Mouse (Mus musculus) CH12.LX (cell line): Measurements from ENCODE around the gene Zyg11a. TPM values are rescaled to one million over a fixed set of nuclear protein-coding genes. Genes with fewer than 3 reads are reported as not detected.

Experiments used
- DNase-seq: peaks from one replicate; pipeline ENCODE4 v3.0.0-alpha.2; 2013; ENCODE audit errors: extremely low read depth
- H3K27ac ChIP-seq: 2 replicates; pipeline ENCODE4 v1.5.1; 2012; ENCODE audit warnings: low read depth, mild to moderate bottlenecking, control low read depth, moderate library complexity; ENCODE audit not compliant: insufficient read depth
- H3K27me3 ChIP-seq: replicated peaks from 2 replicates; pipeline ENCODE3; 2012; ENCODE audit warnings: inconsistent platforms
- H3K36me3 ChIP-seq, 2 experiments: replicated peaks in 1 of 2; 2 replicates each; pipeline versions ENCODE3 to v1.6.1; 2012; ENCODE audit warnings: inconsistent platforms in 1 of 2, low read length in 1 of 2, mild to moderate bottlenecking in 1 of 2, mixed read lengths in 1 of 2, moderate library complexity in 1 of 2; ENCODE audit not compliant: control insufficient read depth in 1 of 2, insufficient read depth in 1 of 2
- H3K4me1 ChIP-seq, 2 experiments: 2 replicates each; pipeline ENCODE4 v1.6.1; 2012; ENCODE audit warnings: inconsistent platforms in 1 of 2, moderate library complexity in 1 of 2; ENCODE audit not compliant: insufficient read depth in 2 of 2, control insufficient read depth in 1 of 2
- H3K4me2 ChIP-seq: 2 replicates; pipeline ENCODE4 v1.6.1; 2012; ENCODE audit warnings: low read depth, mild to moderate bottlenecking, control low read depth; ENCODE audit not compliant: poor library complexity, insufficient read depth, severe bottlenecking
- H3K4me3 ChIP-seq, 3 experiments: fragments of 150-350 bp in 1 of 3; sonication (generic) in 1 of 3; replicated peaks in 1 of 3; 2 replicates each; pipeline versions ENCODE3 to v1.5.1; 2011 to 2012; ENCODE audit warnings: low read depth in 2 of 3, low read length in 2 of 3, mild to moderate bottlenecking in 2 of 3, moderate library complexity in 2 of 3, control low read depth in 1 of 3, improper control_type of control experiment in 1 of 3, inconsistent platforms in 1 of 3, mixed read lengths in 1 of 3; ENCODE audit not compliant: poor library complexity in 1 of 3
- H3K79me2 ChIP-seq: replicated peaks from 2 replicates; pipeline ENCODE4 v1.6.1; 2012; ENCODE audit warnings: mild to moderate bottlenecking, moderate library complexity; ENCODE audit not compliant: control insufficient read depth, poor library complexity, insufficient read depth, severe bottlenecking; ENCODE audit errors: extremely low read depth
- H3K9ac ChIP-seq: 2 replicates; pipeline ENCODE4 v1.6.1; 2012; ENCODE audit warnings: low read depth, mild to moderate bottlenecking, control low read depth, moderate library complexity; ENCODE audit not compliant: insufficient read depth
- H3K9me3 ChIP-seq: replicated peaks from 2 replicates; pipeline ENCODE3; 2012; ENCODE audit warnings: low read length, inconsistent platforms, mixed read lengths
- BHLHE40 ChIP-seq: IDR thresholded peaks from 2 replicates; pipeline ENCODE4 v1.6.1; 2011; ENCODE audit warnings: mild to moderate bottlenecking, low read depth, low read length, improper control_type of control experiment
- CTCF ChIP-seq, 2 experiments: IDR thresholded peaks in 1 of 2; conservative IDR thresholded peaks in 1 of 2; 2 replicates each; pipeline ENCODE4 v1.5.1; 2011 to 2012; ENCODE audit warnings: low read depth in 2 of 2, low read length in 2 of 2, improper control_type of control experiment in 1 of 2, inconsistent platforms in 1 of 2, mild to moderate bottlenecking in 1 of 2, moderate library complexity in 1 of 2
- E2F4 ChIP-seq: IDR thresholded peaks from 2 replicates; pipeline ENCODE4 v1.6.1; 2011; ENCODE audit warnings: low read depth, low read length, improper control_type of control experiment; ENCODE audit not compliant: insufficient replicate concordance
- EP300 ChIP-seq: IDR thresholded peaks from 2 replicates; pipeline ENCODE4 v1.6.1; 2011; ENCODE audit warnings: low read length, improper control_type of control experiment
- HCFC1 ChIP-seq: IDR thresholded peaks from 2 replicates; pipeline ENCODE4 v1.6.1; 2012; ENCODE audit warnings: low read depth, mild to moderate bottlenecking, inconsistent platforms, low read length, improper control_type of control experiment
- IRF4 ChIP-seq: IDR thresholded peaks from 2 replicates; pipeline ENCODE4 v1.6.1; 2014; ENCODE audit warnings: low read depth, mild to moderate bottlenecking, inconsistent platforms, low read length, improper control_type of control experiment
- JUN ChIP-seq: IDR thresholded peaks from 2 replicates; pipeline ENCODE4 v1.6.1; 2011; ENCODE audit warnings: low read depth, mild to moderate bottlenecking, low read length, improper control_type of control experiment, moderate library complexity; ENCODE audit not compliant: insufficient read depth
- JUND ChIP-seq: conservative IDR thresholded peaks from 2 replicates; pipeline ENCODE4 v1.6.1; 2011; ENCODE audit warnings: low read depth, low read length, improper control_type of control experiment
- KAT2A ChIP-seq: IDR thresholded peaks from 2 replicates; pipeline ENCODE4 v1.6.1; 2012; ENCODE audit warnings: low read length, improper control_type of control experiment, inconsistent platforms; ENCODE audit not compliant: insufficient replicate concordance
- MAFK ChIP-seq: IDR thresholded peaks from 2 replicates; pipeline ENCODE4 v1.6.1; 2011; ENCODE audit warnings: low read length, improper control_type of control experiment; ENCODE audit not compliant: insufficient replicate concordance
- MAX ChIP-seq: IDR thresholded peaks from 2 replicates; pipeline ENCODE4 v1.6.1; 2011; ENCODE audit warnings: low read length, improper control_type of control experiment
- MAZ ChIP-seq: IDR thresholded peaks from 2 replicates; pipeline ENCODE4 v1.6.1; 2012; ENCODE audit warnings: low read depth, mild to moderate bottlenecking, inconsistent platforms, low read length, improper control_type of control experiment, moderate library complexity
- MEF2A ChIP-seq: IDR thresholded peaks from 2 replicates; pipeline ENCODE4 v1.6.1; 2014; ENCODE audit warnings: low read depth, mild to moderate bottlenecking, inconsistent platforms, low read length, improper control_type of control experiment, borderline replicate concordance
- NRF1 ChIP-seq: IDR thresholded peaks from 2 replicates; pipeline ENCODE4 v1.6.1; 2014; ENCODE audit warnings: low read depth, mild to moderate bottlenecking, inconsistent platforms, low read length, improper control_type of control experiment, moderate library complexity
- PAX5 ChIP-seq: IDR thresholded peaks from 2 replicates; pipeline ENCODE4 v1.6.1; 2012; ENCODE audit warnings: low read length, inconsistent platforms, mixed read lengths
- POLR2A ChIP-seq: IDR thresholded peaks from 2 replicates; pipeline ENCODE4 v1.6.1; 2011; ENCODE audit warnings: low read depth, mild to moderate bottlenecking, improper control_type of control experiment, low read length
- POLR2AphosphoS2 ChIP-seq: IDR thresholded peaks from 2 replicates; pipeline ENCODE4 v1.6.1; 2011; ENCODE audit warnings: low read depth, low read length, improper control_type of control experiment
- RAD21 ChIP-seq: IDR thresholded peaks from 2 replicates; pipeline ENCODE4 v1.6.1; 2011; ENCODE audit warnings: low read depth, mild to moderate bottlenecking, low read length, improper control_type of control experiment, moderate library complexity
- SIN3A ChIP-seq: IDR thresholded peaks from 2 replicates; pipeline ENCODE4 v1.6.1; 2012; ENCODE audit warnings: low read length, improper control_type of control experiment, inconsistent platforms
- SMC3 ChIP-seq: IDR thresholded peaks from 2 replicates; pipeline ENCODE4 v1.6.1; 2011; ENCODE audit warnings: low read depth, low read length, improper control_type of control experiment
- UBTF ChIP-seq: IDR thresholded peaks from 2 replicates; pipeline ENCODE4 v1.6.1; 2012; ENCODE audit warnings: low read depth, mild to moderate bottlenecking, inconsistent platforms, low read length, improper control_type of control experiment, moderate library complexity
- USF1 ChIP-seq: IDR thresholded peaks from 2 replicates; pipeline ENCODE4 v1.6.1; 2014; ENCODE audit warnings: low read depth, mild to moderate bottlenecking, inconsistent platforms, low read length, improper control_type of control experiment
- USF2 ChIP-seq: conservative IDR thresholded peaks from 2 replicates; pipeline ENCODE4 v1.6.1; 2011; ENCODE audit warnings: low read depth, low read length, improper control_type of control experiment
- dilution Hi-C: fragments of 300-500 bp; cut with MboI; formaldehyde crosslinking; loops from 2 replicates; pipeline ENCODE4 v1.14.3; 2020; ENCODE audit warnings: low sequenced_read_pairs; ENCODE audit not compliant: extremely low pct_unique_long_range_greater_than_20kb, extremely low pct_ligation_motif_present
- in situ Hi-C: fragments of 300-500 bp; cut with MboI; formaldehyde crosslinking; loops from 3 replicates; pipeline ENCODE4 v1.14.3; 2019; ENCODE audit warnings: low sequenced_read_pairs, low pct_ligation_motif_present, low pct_unique_long_range_greater_than_20kb, mixed read lengths
- polyA plus RNA-seq: library from polyadenylated mRNA; unstranded; fragments of >175 nt; gene quantifications from 2 replicates; pipeline ENCODE4 v1.2.1, GENCODE M21; 2012; ENCODE audit warnings: low read depth; ENCODE audit not compliant: insufficient read length
- total RNA-seq, 2 experiments: library from RNA; depleted of rRNA; stranded (reverse); fragments of 300-350 nt in 1 of 2; fragments of >200 nt in 1 of 2; gene quantifications; 2 replicates each; pipeline ENCODE4 v1.2.3; 2012 to 2014

Gene Zyg11a
- total and polyA plus RNA-seq, 3 experiments, result not detected

DNA sequence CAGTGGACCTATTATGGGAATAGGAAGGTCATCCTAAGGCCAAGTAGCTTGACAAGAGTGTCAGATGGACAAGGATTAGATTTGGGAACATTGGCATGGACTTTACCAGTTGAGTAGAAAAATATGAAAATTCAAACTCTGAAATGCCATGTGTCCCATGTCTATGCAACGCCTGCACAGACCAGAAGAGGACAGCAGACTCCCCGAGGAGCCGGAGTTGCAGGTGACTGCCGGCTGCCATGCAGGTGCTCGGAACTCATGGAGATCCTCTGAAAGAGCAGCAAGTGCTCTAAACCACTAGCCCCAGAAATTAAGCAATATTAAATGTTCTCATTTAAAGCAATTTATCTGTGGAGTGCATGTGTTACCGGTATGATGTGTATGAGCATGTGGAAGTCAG lies 35.5 kb upstream of the Zyg11a start:
- Histone ChIP-seq H3K4me1 (no peaks in the 10 kb centered on the region), H3K79me2 (no peaks in the 10 kb centered on the region), H3K4me3 (no peak overlapping the region), H3K27ac (no peak overlapping the region), H3K9ac (no peak overlapping the region), H3K27me3 (no peaks in the 10 kb centered on the region), H3K4me2 (no peak overlapping the region), H3K9me3 (no peaks in the 10 kb centered on the region), H3K36me3 (peaks cover 28 to 70% of the 10 kb centered on the region in 2 experiments)
- TF ChIP-seq USF2, result no peak
- TF ChIP-seq BHLHE40, result no peak
- no peak for TF ChIP-seq USF1
- peak; percentile 9 to 48; a peak in 2 of 4 replicates for TF ChIP-seq CTCF (conservative IDR thresholded peaks at IDR 0.05 in 1 of 2, IDR thresholded peaks at IDR 0.05 in 1 of 2; ENCODE audit: low read depth in 2 of 2, low read length in 2 of 2)
- peak; percentile 35 for TF ChIP-seq SMC3
- no peak for TF ChIP-seq POLR2AphosphoS2
- TF ChIP-seq RAD21, result peak; percentile 32
- no peak for TF ChIP-seq PAX5
- dilution Hi-C loops (no loop called here), in situ Hi-C loops (no loop called here)
- DNase-seq, result no peak

DNA sequence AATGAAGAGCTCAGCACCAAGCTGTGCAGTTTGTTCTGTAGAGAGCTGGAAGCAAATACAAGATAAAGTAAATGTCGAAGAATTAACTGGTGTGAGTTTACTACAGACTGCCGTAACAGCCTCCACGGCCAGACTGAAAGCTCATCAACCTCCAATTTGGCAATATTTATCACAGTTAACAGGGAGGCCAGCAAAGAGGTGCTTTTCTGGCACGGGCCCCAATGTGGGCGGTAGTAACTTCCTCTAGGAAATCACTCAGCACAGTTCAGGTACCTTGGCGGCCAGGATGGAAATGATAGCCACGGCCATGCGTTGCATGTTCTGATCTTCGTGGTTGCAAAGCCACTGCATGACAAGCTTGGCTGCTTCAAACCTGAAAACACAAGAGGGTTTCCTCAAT lies 32.7 kb upstream of the Zyg11a start:
- no peak for TF ChIP-seq JUND
- TF ChIP-seq UBTF, result no peak
- no peak for TF ChIP-seq MAFK
- no peak for TF ChIP-seq MAX
- no peak for TF ChIP-seq JUN
- TF ChIP-seq USF2, result no peak
- no peak for TF ChIP-seq MAZ
- no peak for TF ChIP-seq IRF4
- no peak for TF ChIP-seq POLR2A
- no peak for TF ChIP-seq BHLHE40
- TF ChIP-seq HCFC1, result no peak
- TF ChIP-seq KAT2A, result no peak
- TF ChIP-seq USF1, result no peak
- no peak for TF ChIP-seq E2F4
- TF ChIP-seq EP300, result no peak
- TF ChIP-seq SIN3A, result no peak
- no peak for TF ChIP-seq MEF2A
- no peak for TF ChIP-seq NRF1
- dilution Hi-C loops (no loop called here), in situ Hi-C loops (no loop called here)
- no peak overlapping the region for H3K4me2 ChIP-seq
- H3K27me3 ChIP-seq, result no peaks in the 10 kb centered on the region
- peaks cover 28 to 62% of the 10 kb centered on the region in 2 experiments for H3K36me3 ChIP-seq
- no peak overlapping the region for H3K9ac ChIP-seq
- no peaks in the 10 kb centered on the region for H3K4me1 ChIP-seq
- no peaks in the 10 kb centered on the region for H3K9me3 ChIP-seq
- no peak for DNase-seq
- H3K4me3 ChIP-seq, result no peak overlapping the region
- H3K27ac ChIP-seq, result no peak overlapping the region
- no peaks in the 10 kb centered on the region for H3K79me2 ChIP-seq
